Mouse (Mus musculus): ENCODE results near the gene Hist2h2aa2.
A peak's percentile ranks its signal among the peaks of the same experiment; 100 is the strongest.

- TF ChIP-seq UBTF (IDR thresholded peaks at IDR 0.05; ENCODE audit: borderline replicate concordance, insufficient read depth, low read depth, low read length) = no peak
- TF ChIP-seq EP300 (IDR thresholded peaks at IDR 0.05; ENCODE audit: low read depth in 1 of 2, low read length in 2 of 2) = no peak
- no peak for TF ChIP-seq ZNF384 (IDR thresholded peaks at IDR 0.05; ENCODE audit: low read depth, low read length)
- TF ChIP-seq CTCF (IDR thresholded peaks at IDR 0.05 in 2 of 3, conservative IDR thresholded peaks at IDR 0.05 in 1 of 3; ENCODE audit: control insufficient read depth in 1 of 3, insufficient read depth in 1 of 3, low read depth in 2 of 3, low read length in 3 of 3, poor library complexity in 1 of 3, severe bottlenecking in 1 of 3) = 0 out of 6 replicates have a peak, but pooled peaks of 1 of the 3 experiments have one; percentile 3
- no peak for TF ChIP-seq CHD2 (IDR thresholded peaks at IDR 0.05; ENCODE audit: low read length)
- TF ChIP-seq GATA1 (IDR thresholded peaks at IDR 0.05; ENCODE audit: low read depth, low read length) = no peak
- TF ChIP-seq TCF12 (IDR thresholded peaks at IDR 0.05; ENCODE audit: low read depth, low read length) = no peak
- TF ChIP-seq POLR2AphosphoS5 (IDR thresholded peaks at IDR 0.05; ENCODE audit: borderline replicate concordance, low read depth, low read length) = peak; percentile 100
- TF ChIP-seq SIN3A (IDR thresholded peaks at IDR 0.05; ENCODE audit: low read length) = no peak
- TF ChIP-seq KAT2A (conservative IDR thresholded peaks at IDR 0.05; ENCODE audit: low read depth, low read length) = no peak
- no peak for TF ChIP-seq POLR2A (IDR thresholded peaks at IDR 0.05; ENCODE audit: control insufficient read depth in 1 of 2, insufficient read depth in 1 of 2, low read depth in 1 of 2, low read length in 2 of 2, poor library complexity in 1 of 2)
- no peak for TF ChIP-seq BHLHE40 (IDR thresholded peaks at IDR 0.05; ENCODE audit: borderline replicate concordance, low read depth, low read length)
- TF ChIP-seq USF1 (IDR thresholded peaks at IDR 0.05; ENCODE audit: low read depth, low read length) = no peak
- no peak for TF ChIP-seq MAFK (IDR thresholded peaks at IDR 0.05; ENCODE audit: borderline replicate concordance, low read depth, low read length)
Measured at GRCm38 (mm10) chr3:96269511-96270474, 29.7 kb upstream of the Hist2h2aa2 start, which contains the start of gene Hist2h2bb.

Measured in MEL (cell line).